Mouse (Mus musculus) midbrain, embryonic 13.5 days (tissue): ENCODE measurements around the gene Olfr104-ps. TPM values are rescaled to one million over a fixed set of nuclear protein-coding genes. Genes with fewer than 3 reads are reported as not detected.

ENCODE experiments used
- ATAC-seq: fragments of 200-750 bp; cut with Nextera tagmentation; 2 replicates; pipeline ENCODE4 v1.8.0; 2017; ENCODE audit warnings: mild to moderate bottlenecking, moderate TSS enrichment, moderate library complexity
- H3K27ac ChIP-seq: fragments of 300-500 bp; sonication (generic); 2 replicates; pipeline ENCODE4 v1.5.1; 2015; ENCODE audit warnings: inconsistent platforms, mild to moderate bottlenecking, moderate library complexity
- H3K27me3 ChIP-seq: fragments of 300-500 bp; sonication (generic); 2 replicates; pipeline ENCODE4 v1.6.1; 2015; ENCODE audit warnings: mild to moderate bottlenecking, inconsistent platforms
- H3K36me3 ChIP-seq: fragments of 300-500 bp; sonication (generic); 2 replicates; pipeline ENCODE4 v1.6.1; 2015; ENCODE audit warnings: mild to moderate bottlenecking, inconsistent platforms
- H3K4me1 ChIP-seq: fragments of 300-500 bp; sonication (generic); replicated peaks from 2 replicates; pipeline ENCODE4 v1.6.1; 2015; ENCODE audit warnings: inconsistent platforms
- H3K4me2 ChIP-seq: fragments of 300-500 bp; sonication (generic); replicated peaks from 2 replicates; pipeline ENCODE4 v1.6.1; 2015; ENCODE audit warnings: moderate library complexity, mild to moderate bottlenecking, inconsistent platforms
- H3K4me3 ChIP-seq: fragments of 300-500 bp; sonication (generic); replicated peaks from 2 replicates; pipeline ENCODE4 v1.5.1; 2015; ENCODE audit warnings: mild to moderate bottlenecking, inconsistent platforms
- H3K9ac ChIP-seq: fragments of 300-500 bp; sonication (generic); replicated peaks from 2 replicates; pipeline ENCODE4 v1.6.1; 2015; ENCODE audit warnings: mild to moderate bottlenecking, inconsistent platforms
- H3K9me3 ChIP-seq: fragments of 300-500 bp; sonication (generic); 2 replicates; pipeline ENCODE4 v1.6.1; 2016; ENCODE audit warnings: mild to moderate bottlenecking, inconsistent platforms
- WGBS: fragments of 180-500 bp; shearing (Covaris S2); methylation state at CpG from one replicate; pipeline ENCODE4 v1.1.7; 2015; 5-methylcytosine and 5-hydroxymethylcytosine counted together
- polyA plus RNA-seq: library from polyadenylated mRNA; unstranded; fragments of >200 nt; fragmentation: Nextera tagmentation; extraction: Ambion mirVana; gene quantifications from 2 replicates; pipeline ENCODE4 v1.2.1, GENCODE M21; 2015

Gene Olfr104-ps
- not detected in 2 replicates for polyA plus RNA-seq

DNA sequence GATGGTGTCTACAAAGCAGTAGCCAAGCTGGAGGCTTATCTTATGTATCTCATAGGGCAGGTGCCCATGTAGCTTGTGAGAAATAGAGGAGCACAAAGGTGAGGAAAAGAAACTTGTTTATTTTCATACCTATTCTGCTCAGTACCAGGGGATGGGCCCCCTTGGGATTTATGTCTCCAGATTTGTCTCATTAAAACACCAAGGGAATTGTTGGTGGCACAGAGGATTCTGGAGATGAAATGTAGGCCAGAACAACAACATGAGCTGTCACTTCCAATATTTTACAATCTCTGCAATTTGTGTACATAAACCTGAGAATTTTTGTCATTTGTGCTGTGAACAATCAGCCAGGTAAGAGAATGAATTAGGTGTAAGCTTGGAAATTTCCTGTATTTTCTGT is at the start of gene Olfr104-ps:
Olfr104-ps (plus strand) TSS at position 301 of the 400 bp plus-strand sequence.
- H3K9ac ChIP-seq = no peak within 1 kb of the TSS
- H3K4me1 ChIP-seq = no peaks in the 10 kb centered on the region
- no peak within 1 kb of the TSS for H3K4me2 ChIP-seq
- no peaks in the 10 kb centered on the region for H3K36me3 ChIP-seq
- no peaks in the 10 kb centered on the region for H3K9me3 ChIP-seq
- no peak for ATAC-seq
- no peak within 1 kb of the TSS for H3K4me3 ChIP-seq
- H3K27ac ChIP-seq = no peak within 1 kb of the TSS
- H3K27me3 ChIP-seq = no peaks in the 10 kb centered on the region

DNA sequence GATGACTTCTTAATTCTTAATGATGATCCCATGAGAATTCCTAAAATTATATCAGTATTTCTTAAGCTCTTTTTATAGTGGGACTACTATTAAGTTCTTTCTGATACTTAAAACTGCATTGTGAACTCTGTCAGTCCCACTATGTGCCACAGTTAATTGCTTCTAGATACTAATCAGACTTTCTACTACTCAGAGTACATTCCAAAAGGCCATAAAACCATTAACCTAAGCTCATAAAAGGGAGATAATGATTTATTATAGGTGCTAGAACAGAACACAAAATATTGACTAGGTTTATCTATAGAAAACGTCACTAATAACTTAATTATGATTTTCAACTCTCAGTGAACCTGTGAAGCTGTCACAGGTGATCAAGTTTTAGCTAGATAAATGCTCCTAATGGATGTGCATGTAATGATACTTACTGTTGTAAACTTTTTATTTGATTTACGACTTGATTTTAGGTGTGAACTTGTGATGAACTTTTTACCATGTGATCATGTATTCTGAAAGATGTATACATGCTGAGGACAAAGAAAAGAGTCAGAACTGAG is 49.2 kb upstream of the Olfr104-ps start:
- Histone ChIP-seq H3K4me3 (no peak overlapping the region), H3K4me2 (no peak overlapping the region), H3K4me1 (no peaks in the 10 kb centered on the region), H3K27me3 (no peaks in the 10 kb centered on the region), H3K9ac (no peak overlapping the region), H3K36me3 (no peaks in the 10 kb centered on the region), H3K27ac (no peak overlapping the region), H3K9me3 (no peaks in the 10 kb centered on the region)
- WGBS = 59% methylated on average over 2 of the region's 2 CpGs
- no peak for ATAC-seq

DNA sequence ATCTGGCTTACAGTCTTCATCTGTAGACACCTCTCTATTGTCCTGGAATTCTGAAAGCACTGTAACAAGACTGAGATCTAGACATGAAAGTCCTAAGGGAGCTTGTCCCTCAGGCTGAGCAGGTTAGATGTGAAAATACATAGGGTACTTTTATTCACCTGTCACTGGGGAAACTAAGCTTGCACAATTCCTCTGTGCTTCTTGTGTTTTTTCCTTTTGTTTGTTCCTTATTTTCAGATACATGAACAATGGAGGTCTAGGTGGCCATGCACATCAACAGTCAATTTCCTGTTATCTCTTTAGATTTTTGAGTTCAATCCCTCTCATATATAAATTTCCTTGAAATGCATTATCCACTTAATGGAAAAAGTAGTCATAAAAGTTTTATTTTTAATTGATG is 42.4 kb upstream of the Olfr104-ps start, which contains the start of gene Olfr102:
Olfr102 (minus strand) TSS at position 101 of the 400 bp plus-strand sequence.
- ATAC-seq = no peak
- H3K36me3 ChIP-seq = no peaks in the 10 kb centered on the region

DNA sequence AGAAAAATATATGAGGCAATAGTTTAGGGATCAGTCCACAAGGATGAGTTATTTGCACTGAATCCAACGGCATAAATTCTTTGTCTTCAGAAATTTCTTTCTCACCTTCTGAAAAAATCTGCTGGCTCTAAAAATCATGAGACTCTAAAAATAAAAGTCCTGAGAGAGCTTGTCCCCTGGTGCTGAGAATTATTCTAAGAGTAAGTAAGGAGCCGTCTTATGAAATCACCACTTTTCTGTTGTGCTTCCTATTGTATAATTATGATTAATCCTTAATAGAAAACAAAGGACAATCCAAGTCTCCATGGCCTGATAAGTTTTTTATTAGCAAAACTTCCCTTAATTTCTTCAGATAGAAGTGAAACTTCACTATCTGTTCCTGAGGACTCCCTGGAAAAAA is 19.8 kb upstream of the Olfr104-ps start, which contains the start of gene Olfr103:
Olfr103 (minus strand) TSS at position 101 of the 400 bp plus-strand sequence.
- no peaks in the 10 kb centered on the region for H3K4me1 ChIP-seq
- H3K4me2 ChIP-seq = no peak within 1 kb of the TSS
- H3K9ac ChIP-seq = no peak within 1 kb of the TSS
- no peaks in the 10 kb centered on the region for H3K9me3 ChIP-seq
- no peaks in the 10 kb centered on the region for H3K27me3 ChIP-seq
- ATAC-seq = no peak
- H3K36me3 ChIP-seq = no peaks in the 10 kb centered on the region
- 90% methylated on average over 2 of the region's 2 CpGs for WGBS
- no peak within 1 kb of the TSS for H3K27ac ChIP-seq
- H3K4me3 ChIP-seq = no peak within 1 kb of the TSS

More for the DNA sequence above, 42.4 kb upstream of the Olfr104-ps start, which contains the start of gene Olfr102:
- Histone ChIP-seq H3K27me3 (no peaks in the 10 kb centered on the region), H3K4me2 (no peak within 1 kb of the TSS), H3K4me3 (no peak within 1 kb of the TSS), H3K27ac (no peak within 1 kb of the TSS), H3K9me3 (no peaks in the 10 kb centered on the region), H3K4me1 (no peaks in the 10 kb centered on the region), H3K9ac (no peak within 1 kb of the TSS)

DNA sequence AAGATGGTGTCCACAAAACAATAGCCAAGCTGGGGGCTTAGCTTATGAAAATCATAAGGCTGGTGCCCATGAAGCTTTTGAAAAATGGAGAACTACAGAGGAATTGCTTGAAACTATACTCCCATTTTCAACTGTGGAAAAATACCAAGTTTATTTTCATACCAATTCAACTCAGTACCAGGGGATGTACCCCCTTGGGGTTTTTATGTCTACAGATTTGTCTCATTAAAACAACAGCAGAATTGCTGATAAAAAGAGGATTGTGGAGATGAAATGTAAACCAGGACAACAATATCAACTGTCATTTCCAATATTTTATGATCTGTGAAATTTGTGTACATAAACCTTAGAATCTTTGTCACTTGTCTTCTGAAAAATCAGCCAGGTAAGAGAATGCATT is 19.4 kb downstream of the Olfr104-ps start, which contains the start of gene Olfr105-ps:
Olfr105-ps (plus strand) TSS at position 301 of the 400 bp plus-strand sequence.
- Histone ChIP-seq H3K4me2 (no peak within 1 kb of the TSS), H3K27ac (no peak within 1 kb of the TSS), H3K9me3 (no peaks in the 10 kb centered on the region), H3K27me3 (no peaks in the 10 kb centered on the region), H3K4me1 (no peaks in the 10 kb centered on the region), H3K36me3 (no peaks in the 10 kb centered on the region), H3K4me3 (no peak within 1 kb of the TSS), H3K9ac (no peak within 1 kb of the TSS)
- ATAC-seq = no peak

- H3K9me3 ChIP-seq = no peaks in the 10 kb centered on the region
- H3K9ac ChIP-seq = no peak within 1 kb of the TSS
- H3K4me3 ChIP-seq = no peak within 1 kb of the TSS
- H3K4me2 ChIP-seq = no peak within 1 kb of the TSS
- ATAC-seq = no peak
- H3K36me3 ChIP-seq = no peaks in the 10 kb centered on the region
- WGBS = 71% methylated on average over 1 of the region's 1 CpGs
- no peaks in the 10 kb centered on the region for H3K27me3 ChIP-seq
- H3K4me1 ChIP-seq = no peaks in the 10 kb centered on the region
- no peak within 1 kb of the TSS for H3K27ac ChIP-seq
Measured at GRCm38 (mm10) chr17:37390093-37390492, 30.7 kb downstream of the Olfr104-ps start, which contains the start of gene Olfr106-ps. TSS of gene Olfr106-ps (plus strand) at chr17:37390393.

DNA sequence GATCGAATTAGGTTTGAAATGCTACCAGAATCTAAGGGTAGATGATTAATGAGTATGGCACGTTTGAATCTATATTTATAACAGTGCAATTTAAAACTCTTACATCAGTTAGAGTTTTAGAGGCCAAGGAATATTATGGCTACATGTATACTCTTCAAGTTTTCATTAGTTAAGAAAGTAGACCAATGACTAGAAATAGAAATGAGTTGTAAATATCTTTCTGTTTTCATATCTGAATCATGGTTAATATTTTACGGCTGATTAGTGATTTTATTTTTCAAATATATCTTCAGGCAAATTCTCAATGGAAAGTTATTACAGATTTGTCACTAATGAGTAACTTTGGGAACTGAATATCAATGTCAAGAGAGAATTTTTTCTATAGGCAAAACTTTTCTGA is 39.5 kb downstream of the Olfr104-ps start, which contains the start of gene Olfr107:
Olfr107 (plus strand) TSS at position 301 of the 400 bp plus-strand sequence.
- Histone ChIP-seq H3K4me1 (no peaks in the 10 kb centered on the region), H3K27ac (no peak within 1 kb of the TSS), H3K9ac (no peak within 1 kb of the TSS), H3K4me3 (no peak within 1 kb of the TSS), H3K4me2 (no peak within 1 kb of the TSS), H3K27me3 (no peaks in the 10 kb centered on the region), H3K36me3 (no peaks in the 10 kb centered on the region), H3K9me3 (no peaks in the 10 kb centered on the region)
- 84% methylated on average over 3 of the region's 3 CpGs for WGBS
- no peak for ATAC-seq

DNA sequence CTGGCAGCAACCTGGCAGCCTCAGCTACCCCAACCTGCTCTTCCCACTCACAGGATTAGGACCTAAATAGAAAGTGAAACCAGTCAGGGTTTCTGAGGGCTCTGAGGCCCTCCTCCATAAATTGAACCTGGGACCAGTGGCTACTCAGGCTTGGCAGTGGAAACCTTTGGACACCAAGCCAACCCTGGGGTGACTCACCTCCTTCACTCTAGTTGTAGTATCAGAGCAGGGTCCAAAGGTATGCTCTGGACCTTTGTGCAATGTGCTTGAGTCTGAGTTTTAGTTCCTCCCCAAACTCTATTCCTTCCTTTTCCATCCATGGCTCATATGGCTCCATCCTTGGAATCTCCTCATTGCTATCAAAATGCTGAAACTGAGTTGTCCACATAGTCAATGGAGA is 54.0 kb downstream of the Olfr104-ps start:
- no peaks in the 10 kb centered on the region for H3K27me3 ChIP-seq
- H3K36me3 ChIP-seq = no peaks in the 10 kb centered on the region
- H3K4me1 ChIP-seq = no peaks in the 10 kb centered on the region
- H3K27ac ChIP-seq = no peak overlapping the region
- no peak overlapping the region for H3K9ac ChIP-seq
- no peak overlapping the region for H3K4me2 ChIP-seq
- H3K4me3 ChIP-seq = no peak overlapping the region
- H3K9me3 ChIP-seq = peaks cover 3% of the 10 kb centered on the region; the same call in 1 of the 2 replicates
- no peak for ATAC-seq

Other genes with a start within 250 kb of the Olfr104-ps start
- not detected in 2 replicates for gene Olfr92, start 239.5 kb upstream of the Olfr104-ps start, polyA plus RNA-seq
- gene Olfr93, start 198.1 kb upstream of the Olfr104-ps start, polyA plus RNA-seq = not detected in 2 replicates
- not detected in 2 replicates for gene Ubd, start 165.7 kb upstream of the Olfr104-ps start, polyA plus RNA-seq
- gene Olfr94, start 158.6 kb upstream of the Olfr104-ps start, polyA plus RNA-seq = not detected in 2 replicates
- gene Olfr95, start 146.5 kb upstream of the Olfr104-ps start, polyA plus RNA-seq = not detected in 2 replicates
- not detected in 2 replicates for gene Olfr96, start 139.4 kb upstream of the Olfr104-ps start, polyA plus RNA-seq
- gene Olfr97, start 122.3 kb upstream of the Olfr104-ps start, polyA plus RNA-seq = not detected in 2 replicates
- not detected in 2 replicates for gene Olfr98, start 95.8 kb upstream of the Olfr104-ps start, polyA plus RNA-seq
- gene H2-M3, start 89.4 kb upstream of the Olfr104-ps start, polyA plus RNA-seq = 0.54 and 1.1 TPM in 2 replicates
- gene Olfr99, start 76.1 kb upstream of the Olfr104-ps start, polyA plus RNA-seq = not detected in 2 replicates
- not detected in 2 replicates for gene Olfr101, start 55.3 kb upstream of the Olfr104-ps start, polyA plus RNA-seq
- not detected in 2 replicates for gene Olfr102, start 42.5 kb upstream of the Olfr104-ps start, polyA plus RNA-seq
- not detected in 2 replicates for gene Olfr103, start 19.9 kb upstream of the Olfr104-ps start, polyA plus RNA-seq
- not detected in 2 replicates for gene Olfr105-ps, start 19.5 kb downstream of the Olfr104-ps start, polyA plus RNA-seq
- gene Olfr106-ps, start 30.8 kb downstream of the Olfr104-ps start, polyA plus RNA-seq = not detected in 2 replicates
- gene Olfr107, start 39.6 kb downstream of the Olfr104-ps start, polyA plus RNA-seq = not detected in 2 replicates
- gene Olfr108, start 85.9 kb downstream of the Olfr104-ps start, polyA plus RNA-seq = not detected in 2 replicates
- gene Olfr109, start 99.3 kb downstream of the Olfr104-ps start, polyA plus RNA-seq = not detected in 2 replicates
- gene H2-M2, start 124.0 kb downstream of the Olfr104-ps start, polyA plus RNA-seq = not detected in 2 replicates
- gene Olfr110, start 132.9 kb downstream of the Olfr104-ps start, polyA plus RNA-seq = not detected in 2 replicates
- gene Olfr111, start 148.4 kb downstream of the Olfr104-ps start, polyA plus RNA-seq = not detected in 2 replicates
- gene Olfr112, start 209.9 kb downstream of the Olfr104-ps start, polyA plus RNA-seq = not detected in 2 replicates
- not detected in 2 replicates for gene Olfr113, start 218.1 kb downstream of the Olfr104-ps start, polyA plus RNA-seq
- gene Olfr114, start 233.2 kb downstream of the Olfr104-ps start, polyA plus RNA-seq = not detected in 2 replicates